Mouse (Mus musculus): ENCODE results near the gene C1qtnf2. TPM values are rescaled to one million over a fixed set of nuclear protein-coding genes. Genes with fewer than 3 reads are reported as not detected.

The C1qtnf2 gene
- polyA plus RNA-seq, 1 experiment, result 1.3 TPM

DNA sequence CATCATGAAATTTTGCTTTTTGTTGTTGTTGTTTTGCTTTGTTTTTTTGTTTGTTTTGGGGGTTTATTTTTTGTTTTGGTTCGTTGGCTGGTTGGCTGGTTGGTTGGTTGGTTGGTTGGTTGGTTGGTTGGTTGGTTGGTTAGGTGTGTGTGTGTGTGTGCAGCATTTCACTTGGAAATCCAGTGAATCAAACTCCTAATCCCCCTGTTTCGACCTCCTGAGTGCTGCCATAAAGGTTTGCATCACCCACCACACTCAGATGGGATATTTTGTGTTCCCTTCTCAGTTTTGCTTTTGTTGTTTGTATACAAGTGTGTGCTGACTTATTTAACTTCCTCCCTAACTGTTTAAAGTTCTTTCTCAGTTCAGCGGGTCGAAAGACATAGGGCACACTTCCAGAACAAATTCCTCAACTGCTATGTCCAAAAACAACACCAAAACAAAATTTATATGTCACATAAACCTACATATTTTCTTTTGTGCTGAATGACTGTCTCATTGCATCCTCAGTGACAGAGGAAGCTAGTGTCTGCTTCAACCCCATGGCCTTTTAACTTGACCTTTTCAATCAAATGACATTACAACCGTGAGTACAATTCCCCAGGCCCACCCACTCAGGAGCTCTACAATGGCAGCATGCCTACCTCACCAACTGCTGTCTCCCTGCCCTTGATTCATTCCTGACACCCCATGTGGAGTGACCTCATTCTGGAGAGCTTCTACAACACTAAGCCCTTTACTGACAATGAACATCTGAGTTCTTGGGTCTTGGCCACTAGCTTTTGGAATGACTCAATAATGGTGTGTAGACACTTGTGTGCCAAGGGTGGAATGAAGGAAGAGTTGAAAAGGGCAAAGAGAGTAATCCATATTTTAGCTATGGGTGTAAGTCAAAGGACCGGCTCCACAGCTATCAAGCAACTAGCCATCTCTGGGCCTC, 2.9 kb upstream of the C1qtnf2 start:
- Histone ChIP-seq H3K4me3 (ENCODE audit: control insufficient read depth, low read depth, low read length) (no peak overlapping the region), H3K27ac (ENCODE audit: control insufficient read depth, insufficient read depth, low read depth, low read length) (no peak overlapping the region), H3K27me3 (ENCODE audit: control insufficient read depth, insufficient read depth, low read length) (no peaks in the 10 kb centered on the region), H3K36me3 (ENCODE audit: control insufficient read depth, insufficient read depth, low read length) (no peaks in the 10 kb centered on the region), H3K4me1 (ENCODE audit: control insufficient read depth, insufficient read depth, low read length) (peaks cover 6% of the 10 kb centered on the region)
- no peak for TF ChIP-seq CTCF (IDR thresholded peaks at IDR 0.05; ENCODE audit: control insufficient read depth, insufficient read depth, insufficient replicate concordance, low read depth, low read length)
- no peak for TF ChIP-seq POLR2A (IDR thresholded peaks at IDR 0.05; ENCODE audit: control insufficient read depth, low read depth, low read length)

DNA sequence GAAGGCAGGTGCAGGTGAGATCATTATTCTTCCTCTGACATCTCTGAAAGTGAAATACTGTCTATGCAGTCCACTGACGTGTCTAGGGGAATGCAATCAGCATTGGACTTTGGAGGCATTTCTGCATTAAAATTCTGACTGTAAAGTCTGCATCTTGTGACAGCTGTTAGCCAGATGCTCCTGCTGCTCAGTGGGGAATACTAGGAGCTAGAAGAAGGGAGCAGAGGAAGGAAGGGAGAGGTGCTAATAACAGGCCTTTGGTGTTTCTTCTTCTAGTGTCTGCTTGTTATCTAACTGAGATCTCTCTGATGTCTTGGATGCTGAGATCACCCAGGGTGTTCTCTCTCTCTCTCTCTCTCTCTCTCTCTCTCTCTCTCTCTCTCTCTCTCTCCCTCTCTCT, 961 bp upstream of the C1qtnf2 start:
- Histone ChIP-seq H3K4me1 (ENCODE audit: control insufficient read depth, insufficient read depth, low read length) (peaks cover 6% of the 10 kb centered on the region), H3K27ac (ENCODE audit: control insufficient read depth, insufficient read depth, low read depth, low read length) (no peak overlapping the region), H3K27me3 (ENCODE audit: control insufficient read depth, insufficient read depth, low read length) (no peaks in the 10 kb centered on the region), H3K36me3 (ENCODE audit: control insufficient read depth, insufficient read depth, low read length) (no peaks in the 10 kb centered on the region), H3K4me3 (ENCODE audit: control insufficient read depth, low read depth, low read length) (no peak overlapping the region)
- no peak for TF ChIP-seq POLR2A (IDR thresholded peaks at IDR 0.05; ENCODE audit: control insufficient read depth, low read depth, low read length)
- no peak for TF ChIP-seq CTCF (IDR thresholded peaks at IDR 0.05; ENCODE audit: control insufficient read depth, insufficient read depth, insufficient replicate concordance, low read depth, low read length)

DNA sequence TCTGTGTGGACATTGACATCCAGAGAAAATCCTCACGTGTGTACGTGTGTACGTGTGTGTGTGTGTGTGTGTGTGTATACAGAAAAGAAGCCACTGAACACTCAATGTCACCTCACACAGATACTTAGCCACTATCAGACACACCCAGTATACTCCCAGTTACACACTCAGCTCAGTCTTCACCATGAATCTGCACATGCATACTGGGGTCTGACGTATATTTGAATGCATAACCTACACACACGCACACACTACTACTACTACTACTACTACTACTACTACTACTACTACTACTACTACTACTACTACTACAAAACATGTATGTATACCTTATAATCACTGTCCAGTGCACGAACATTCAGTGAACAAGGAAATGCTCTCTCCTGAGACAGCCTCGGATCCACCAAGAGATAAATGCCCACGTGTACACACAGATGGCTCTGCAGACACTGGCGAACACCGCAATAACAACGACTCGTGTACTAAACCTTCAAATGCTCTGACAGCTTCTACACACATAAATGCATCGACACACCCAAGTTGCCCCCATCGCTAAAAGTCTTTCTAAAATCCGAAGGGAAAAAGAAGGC, 346 bp upstream of the C1qtnf2 start:
- TF ChIP-seq CTCF (IDR thresholded peaks at IDR 0.05; ENCODE audit: control insufficient read depth, insufficient read depth, insufficient replicate concordance, low read depth, low read length), result no peak
- no peak for TF ChIP-seq POLR2A (IDR thresholded peaks at IDR 0.05; ENCODE audit: control insufficient read depth, low read depth, low read length)
- peak overlapping the region; percentile 77 for H3K4me3 ChIP-seq (ENCODE audit: control insufficient read depth, low read depth, low read length)
- no peaks in the 10 kb centered on the region for H3K36me3 ChIP-seq (ENCODE audit: control insufficient read depth, insufficient read depth, low read length)
- H3K27ac ChIP-seq (ENCODE audit: control insufficient read depth, insufficient read depth, low read depth, low read length), result no peak overlapping the region
- peaks cover 6% of the 10 kb centered on the region for H3K4me1 ChIP-seq (ENCODE audit: control insufficient read depth, insufficient read depth, low read length)
- no peaks in the 10 kb centered on the region for H3K27me3 ChIP-seq (ENCODE audit: control insufficient read depth, insufficient read depth, low read length)

DNA sequence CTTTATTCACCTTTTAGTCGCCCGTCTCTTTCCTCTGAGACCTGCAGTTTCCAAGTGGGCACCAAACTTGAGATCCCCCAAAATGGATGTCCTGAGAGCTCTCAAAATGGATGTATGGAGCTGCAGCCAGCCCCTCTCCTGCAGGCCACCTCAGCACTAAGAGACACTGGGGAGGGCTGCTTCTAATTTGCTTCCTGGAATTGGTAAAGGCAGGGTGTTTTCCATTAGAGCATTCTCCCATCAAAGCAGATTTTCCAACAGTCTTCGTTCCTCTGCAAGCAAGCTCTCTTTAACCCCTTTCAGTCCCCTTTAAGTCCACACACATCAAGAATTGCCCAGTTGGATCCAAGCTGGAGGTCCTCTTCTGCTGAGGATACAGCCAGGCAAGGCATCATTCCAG, 5.3 kb downstream of the C1qtnf2 start:
- H3K36me3 ChIP-seq (ENCODE audit: control insufficient read depth, insufficient read depth, low read length), result no peaks in the 10 kb centered on the region
- H3K4me1 ChIP-seq (ENCODE audit: control insufficient read depth, insufficient read depth, low read length), result peaks cover 2% of the 10 kb centered on the region; the same call in 1 of the 2 replicates
- TF ChIP-seq POLR2A (IDR thresholded peaks at IDR 0.05; ENCODE audit: control insufficient read depth, low read depth, low read length) (no peak), CTCF (IDR thresholded peaks at IDR 0.05; ENCODE audit: control insufficient read depth, insufficient read depth, insufficient replicate concordance, low read depth, low read length) (no peak)
- no peak overlapping the region for H3K27ac ChIP-seq (ENCODE audit: control insufficient read depth, insufficient read depth, low read depth, low read length)
- no peak overlapping the region for H3K4me3 ChIP-seq (ENCODE audit: control insufficient read depth, low read depth, low read length)
- no peaks in the 10 kb centered on the region for H3K27me3 ChIP-seq (ENCODE audit: control insufficient read depth, insufficient read depth, low read length)

DNA sequence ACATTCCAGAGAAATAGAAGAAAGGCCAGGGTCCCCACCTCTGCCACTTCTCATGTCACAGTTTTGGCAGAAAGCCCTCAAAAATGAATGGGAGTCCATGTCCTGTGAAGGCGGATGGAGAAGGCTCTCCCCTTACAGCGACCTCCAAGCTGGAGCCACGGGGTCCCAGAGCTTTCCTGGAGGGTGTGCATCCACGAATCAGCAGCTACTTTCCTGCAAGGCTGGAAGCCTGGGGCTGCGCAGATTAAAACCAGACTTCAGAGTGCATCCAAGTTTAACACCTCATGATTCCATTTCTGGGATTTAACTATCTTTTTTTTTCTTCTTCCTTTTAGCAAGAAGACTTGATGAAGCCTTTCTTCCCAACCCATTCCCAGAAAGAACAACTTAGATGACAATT, 6.5 kb downstream of the C1qtnf2 start:
- no peaks in the 10 kb centered on the region for H3K36me3 ChIP-seq (ENCODE audit: control insufficient read depth, insufficient read depth, low read length)
- H3K4me3 ChIP-seq (ENCODE audit: control insufficient read depth, low read depth, low read length), result no peak overlapping the region
- no peaks in the 10 kb centered on the region for H3K4me1 ChIP-seq (ENCODE audit: control insufficient read depth, insufficient read depth, low read length)
- no peak overlapping the region for H3K27ac ChIP-seq (ENCODE audit: control insufficient read depth, insufficient read depth, low read depth, low read length)
- TF ChIP-seq CTCF (IDR thresholded peaks at IDR 0.05; ENCODE audit: control insufficient read depth, insufficient read depth, insufficient replicate concordance, low read depth, low read length) (no peak), POLR2A (IDR thresholded peaks at IDR 0.05; ENCODE audit: control insufficient read depth, low read depth, low read length) (no peak)
- H3K27me3 ChIP-seq (ENCODE audit: control insufficient read depth, insufficient read depth, low read length), result no peaks in the 10 kb centered on the region

DNA sequence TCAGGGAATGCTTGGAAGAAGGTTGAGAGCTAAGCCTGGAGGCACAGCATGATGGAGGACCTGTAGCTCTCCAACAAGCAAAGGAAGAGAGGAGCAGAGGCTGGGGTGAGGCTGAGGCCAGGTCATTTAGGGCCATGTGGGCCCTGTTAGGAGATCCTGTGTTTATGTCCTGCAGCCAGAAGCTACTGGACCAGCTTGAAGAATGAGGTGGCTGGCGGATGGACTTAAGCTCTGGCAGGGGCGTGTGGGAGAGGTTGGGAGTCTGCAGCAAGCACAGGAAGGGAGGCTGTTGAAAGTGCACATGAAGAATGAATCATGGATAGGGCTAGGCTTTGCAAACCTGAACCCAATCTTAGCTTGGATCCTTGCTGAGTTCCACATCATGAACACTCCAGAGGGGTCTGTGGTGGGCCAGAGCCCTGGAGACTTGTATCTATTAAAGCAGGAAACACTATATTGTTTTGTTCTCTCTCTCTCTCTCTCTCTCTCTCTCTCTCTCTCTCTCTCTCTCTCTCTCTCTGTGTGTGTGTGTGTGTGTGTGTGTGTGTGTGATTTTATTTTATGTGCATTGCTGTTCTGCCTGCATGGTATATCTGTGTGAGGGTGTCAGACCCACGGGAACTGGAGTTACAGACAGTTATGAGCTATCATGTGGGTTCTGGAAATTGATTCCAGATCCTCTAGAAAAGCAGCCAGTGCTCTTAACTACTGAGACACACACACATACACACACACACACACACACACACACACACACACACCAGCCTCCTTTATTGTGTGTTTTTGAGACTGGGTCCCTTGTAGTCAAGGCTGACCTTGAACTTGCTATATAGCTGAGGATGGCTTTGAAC, 7.8 kb downstream of the C1qtnf2 start:
- TF ChIP-seq CTCF (IDR thresholded peaks at IDR 0.05; ENCODE audit: control insufficient read depth, insufficient read depth, insufficient replicate concordance, low read depth, low read length), result no peak
- TF ChIP-seq POLR2A (IDR thresholded peaks at IDR 0.05; ENCODE audit: control insufficient read depth, low read depth, low read length), result no peak
- H3K27ac ChIP-seq (ENCODE audit: control insufficient read depth, insufficient read depth, low read depth, low read length), result no peak overlapping the region
- H3K4me3 ChIP-seq (ENCODE audit: control insufficient read depth, low read depth, low read length), result no peak overlapping the region
- H3K36me3 ChIP-seq (ENCODE audit: control insufficient read depth, insufficient read depth, low read length), result no peaks in the 10 kb centered on the region
- H3K4me1 ChIP-seq (ENCODE audit: control insufficient read depth, insufficient read depth, low read length), result no peaks in the 10 kb centered on the region
- no peaks in the 10 kb centered on the region for H3K27me3 ChIP-seq (ENCODE audit: control insufficient read depth, insufficient read depth, low read length)

Measured in testis, adult 2 months (tissue).